Mouse (Mus musculus) Patski (cell line): ENCODE data around the gene Col4a2. TPM values are rescaled to one million over a fixed set of nuclear protein-coding genes. Genes with fewer than 3 reads are reported as not detected.
"Not testable (repeated sequence)": the region's sequence is repeated elsewhere in the genome, so short reads cannot be mapped to it uniquely, and the experiment has no call there.

ENCODE experiments used
- ATAC-seq: fragments of 100-300 bp; one replicate; pipeline ENCODE4 v1.8.0; 2021
- CTCF ChIA-PET: fragments of 350-600 bp; sonication (Branson Sonifier 250); formaldehyde crosslinking; loops from one replicate; lab custom pipeline; 2022; ENCODE audit warnings: inconsistent platforms; lab: Charles Lee
- POLR2A ChIA-PET: fragments of 350-600 bp; sonication (Branson Sonifier 250); formaldehyde crosslinking; loops from one replicate; lab custom pipeline; 2022; ENCODE audit warnings: antibody characterized with exemption, inconsistent platforms; lab: Charles Lee
- DNase-seq: peaks from one replicate; pipeline ENCODE4 v3.0.0-alpha.2; 2011; ENCODE audit warnings: low read depth, low spot score
- H3K27me3 ChIP-seq: fragments of 371-371 bp; one replicate; pipeline ENCODE4 v1.5.1; 2021
- CTCF ChIP-seq: fragments of 100-300 bp; IDR thresholded peaks from one replicate; pipeline ENCODE4 v1.5.1; 2021
- in situ Hi-C: fragments of 300-500 bp; cut with MboI; formaldehyde crosslinking; loops from 3 replicates; pipeline ENCODE4 v1.11.1; 2018; ENCODE audit warnings: low pct_unique_long_range_greater_than_20kb, mixed read lengths
- polyA plus RNA-seq: library from polyadenylated mRNA; unstranded; gene quantifications from one replicate; pipeline ENCODE4 v1.2.3, GENCODE M21; 2021

Col4a2 gene
- polyA plus RNA-seq, 1 experiment from 2014 or later = 206 TPM

DNA sequence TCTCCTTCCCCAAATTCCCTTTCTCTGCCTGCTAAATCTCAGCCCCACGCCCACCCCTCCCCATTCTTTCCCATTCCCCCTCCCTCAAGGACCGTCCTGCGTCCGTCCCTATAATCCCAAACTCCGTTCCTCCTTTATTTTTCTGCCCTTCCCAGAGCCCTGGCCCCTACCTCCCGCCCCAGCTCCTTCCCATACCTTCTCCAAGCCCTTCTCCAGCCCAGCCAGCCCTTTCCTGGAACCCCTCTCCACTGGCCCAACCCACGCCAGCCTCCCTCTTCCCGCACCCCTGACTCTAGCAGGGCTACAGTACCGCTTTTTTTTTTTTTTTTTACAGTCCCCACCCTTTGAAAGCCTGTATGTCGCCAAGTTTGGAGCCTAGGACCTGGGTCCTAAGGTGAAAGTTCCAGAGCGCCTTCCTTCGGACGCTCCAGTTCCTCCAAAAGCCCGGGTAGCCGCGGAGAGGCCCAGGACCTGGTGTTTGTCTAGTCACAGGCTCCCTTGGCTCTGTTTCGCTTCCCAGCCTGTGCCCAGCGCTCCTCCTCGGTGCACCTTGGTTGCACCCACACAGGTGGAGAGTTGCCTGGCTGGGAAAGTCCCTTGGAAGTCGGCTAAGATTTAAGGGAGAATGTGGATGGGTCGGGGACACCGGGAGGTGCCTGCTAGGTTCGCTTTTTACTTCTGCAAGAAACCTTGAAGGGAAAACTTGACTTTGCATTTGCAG is 166.4 kb downstream of the Col4a2 start:
- no peak for ATAC-seq

GRCm38 (mm10) chr8:11479591-11479990 is 167.0 kb downstream of the Col4a2 start:
- peak; percentile 7 for ATAC-seq
- in situ Hi-C loops = no loop called here
- ChIA-PET CTCF (interaction anchor here (0.9 to 1.5 kb wide), 3 partner anchors 13 to 19 kb away, joined by 3 to 4 read pairs (median 3); no protein-coding TSS in a partner anchor), POLR2A (interaction anchor here (1.3 to 1.4 kb wide), 3 partner anchors 19 to 61 kb away, joined by 3 to 4 read pairs (median 3); no protein-coding TSS in a partner anchor)
- no peak for TF ChIP-seq CTCF
- no peaks in the 10 kb centered on the region for H3K27me3 ChIP-seq
- DNase-seq = no peak

More for the DNA sequence above, 166.4 kb downstream of the Col4a2 start:
- H3K27me3 ChIP-seq = no peaks in the 10 kb centered on the region
- CTCF ChIA-PET = interaction anchor here (1.5 kb wide), 1 partner anchor 13 kb away, joined by 4 read pairs; no protein-coding TSS in a partner anchor
- in situ Hi-C loops = no loop called here
- no peak for TF ChIP-seq CTCF
- DNase-seq = no peak
- POLR2A ChIA-PET = interaction anchor here (1.3 to 1.4 kb wide), 3 partner anchors 19 to 61 kb away, joined by 3 to 4 read pairs (median 3); no protein-coding TSS in a partner anchor

GRCm38 (mm10) chr8:11481876-11482275 is 169.3 kb downstream of the Col4a2 start:
- DNase-seq (no peak), ATAC-seq (no peak)
- H3K27me3 ChIP-seq = no peaks in the 10 kb centered on the region
- CTCF ChIA-PET = interaction anchor here (7.2 kb wide), 1 partner anchor 31 kb away, joined by 52 read pairs; no protein-coding TSS in a partner anchor
- in situ Hi-C loops = loop anchor here (5.0 kb wide), 1 partner anchor 35 kb away; no protein-coding TSS in a partner anchor
- POLR2A ChIA-PET = no interaction called here
- TF ChIP-seq CTCF = no peak

- ATAC-seq = no peak
- H3K27me3 ChIP-seq = no peaks in the 10 kb centered on the region
- POLR2A ChIA-PET = interaction anchor here (1.0 kb wide), 1 partner anchor 31 kb away, joined by 3 read pairs; no protein-coding TSS in a partner anchor
- no peak for TF ChIP-seq CTCF
- DNase-seq = no peak
- CTCF ChIA-PET = interaction anchor here (1.2 to 7.2 kb wide), 2 partner anchors 13 to 31 kb away, joined by 3 to 52 read pairs; no protein-coding TSS in a partner anchor
- in situ Hi-C loops = loop anchor here (5.0 kb wide), 1 partner anchor 35 kb away; no protein-coding TSS in a partner anchor
These were observed 169.9 kb downstream of the Col4a2 start for GRCm38 (mm10) chr8:11482537-11482936.

GRCm38 (mm10) chr8:11486142-11486541 is 173.5 kb downstream of the Col4a2 start:
- POLR2A ChIA-PET = interaction anchor here (0.7 kb wide), 1 partner anchor 35 kb away, joined by 3 read pairs; no protein-coding TSS in a partner anchor
- peak; percentile 27 for ATAC-seq
- DNase-seq = no peak
- TF ChIP-seq CTCF = peak; percentile 97
- CTCF ChIA-PET = interaction anchor here (0.8 to 7.2 kb wide), 15 partner anchors 9 to 55 kb away, joined by 3 to 52 read pairs (median 5); partner anchors contain the start of genes Naxd and Rab20
- in situ Hi-C loops = no loop called here
- no peaks in the 10 kb centered on the region for H3K27me3 ChIP-seq

DNA sequence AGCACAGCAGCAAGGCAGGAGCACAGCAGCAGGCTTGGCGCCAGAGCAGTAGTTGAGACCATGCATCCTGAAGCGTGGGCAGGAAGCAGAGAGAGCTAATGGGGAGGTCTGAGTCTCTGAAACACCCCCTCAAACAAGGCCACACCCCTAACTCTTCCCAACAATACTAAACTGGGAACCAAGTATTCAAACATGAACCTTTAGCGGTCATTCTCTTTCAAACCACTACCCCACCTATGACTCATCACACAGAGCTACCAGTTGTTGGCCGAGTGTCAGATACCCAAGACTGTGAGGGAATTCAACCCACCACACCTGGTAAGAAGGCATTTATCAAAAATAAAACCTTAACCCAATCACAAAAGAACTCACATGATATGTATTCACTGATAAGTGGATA is 174.6 kb downstream of the Col4a2 start:
- POLR2A ChIA-PET = no interaction called here

GRCm38 (mm10) chr8:11492340-11492739 is 179.7 kb downstream of the Col4a2 start:
- H3K27me3 ChIP-seq, DNase-seq, POLR2A ChIA-PET, CTCF ChIA-PET, in situ Hi-C loops, ATAC-seq: not testable (repeated sequence)

More for the DNA sequence above, 174.6 kb downstream of the Col4a2 start:
- in situ Hi-C loops = no loop called here
- no peak for DNase-seq
- ATAC-seq = no peak
- H3K27me3 ChIP-seq = no peaks in the 10 kb centered on the region
- CTCF ChIA-PET = interaction anchor here (0.7 to 7.2 kb wide), 12 partner anchors 9 to 56 kb away, joined by 3 to 52 read pairs (median 6); partner anchors contain the start of genes Naxd and Rab20
- no peak for TF ChIP-seq CTCF

- no peak for TF ChIP-seq CTCF
- ChIA-PET CTCF (interaction anchor here (0.7 to 2.6 kb wide), 2 partner anchors 11 to 14 kb away, joined by 3 to 11 read pairs; no protein-coding TSS in a partner anchor), POLR2A (interaction anchor here (1.2 kb wide), 1 partner anchor 40 kb away, joined by 6 read pairs; no protein-coding TSS in a partner anchor)
- DNase-seq = no peak
- no peaks in the 10 kb centered on the region for H3K27me3 ChIP-seq
- in situ Hi-C loops = no loop called here
- peak; percentile 97 for ATAC-seq
These were observed 184.7 kb downstream of the Col4a2 start, which contains the start of gene Naxd for GRCm38 (mm10) chr8:11497017-11497990. Gene Naxd, plus strand, starts transcription at chr8:11497506.

DNA sequence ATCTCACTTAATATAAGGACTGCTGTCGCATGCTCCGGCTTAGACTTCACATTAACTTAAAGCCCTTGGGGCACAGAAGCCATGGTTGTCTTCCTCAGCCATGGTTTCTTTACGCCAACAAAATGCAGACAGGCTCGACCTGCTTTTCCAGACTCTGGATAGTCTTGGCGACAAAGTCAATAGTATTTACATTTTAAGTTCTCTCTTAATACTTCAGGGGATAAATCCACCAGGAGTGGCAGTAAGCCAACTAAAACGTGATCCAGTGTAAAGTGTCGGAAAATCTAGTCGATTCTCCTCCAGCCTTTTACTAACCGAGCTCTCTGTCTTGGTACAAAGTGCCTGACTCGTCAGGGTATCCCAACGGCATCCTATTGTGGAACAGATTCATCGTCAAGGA is 185.7 kb downstream of the Col4a2 start:
- no peak for ATAC-seq
- POLR2A ChIA-PET = interaction anchor here (0.9 kb wide), 1 partner anchor 38 kb away, joined by 3 read pairs; no protein-coding TSS in a partner anchor

More for the DNA sequence above, 185.7 kb downstream of the Col4a2 start:
- CTCF ChIA-PET = interaction anchor here (0.7 to 1.7 kb wide), 3 partner anchors 12 to 48 kb away, joined by 3 to 6 read pairs (median 3); no protein-coding TSS in a partner anchor
- no peaks in the 10 kb centered on the region for H3K27me3 ChIP-seq
- in situ Hi-C loops = no loop called here
- no peak for DNase-seq
- TF ChIP-seq CTCF = no peak

Other genes starting within 250 kb of the Col4a2 start
- gene Col4a1, start within 50 bp of the Col4a2 start, polyA plus RNA-seq = 336 TPM
- 70.7 TPM for gene Rab20, start 165.9 kb downstream of the Col4a2 start, polyA plus RNA-seq
- gene Naxd, start 184.7 kb downstream of the Col4a2 start, polyA plus RNA-seq = 108 TPM
- gene Cars2, start 238.0 kb downstream of the Col4a2 start, polyA plus RNA-seq = 46.2 TPM
- 71.3 TPM for gene Ing1, start 242.8 kb downstream of the Col4a2 start, polyA plus RNA-seq